Mouse (Mus musculus) liver, adult 2 months (tissue): Measurements from ENCODE around the gene Ncoa7.

ENCODE experiments used
- CTCF ChIP-seq: fragments of 200-500 bp; IDR thresholded peaks from 2 replicates; pipeline ENCODE4 v1.5.1; 2011; ENCODE audit warnings: low read depth, low read length, control low read depth
- POLR2A ChIP-seq: fragments of 200-500 bp; IDR thresholded peaks from 2 replicates; pipeline ENCODE4 v1.6.1; 2011; ENCODE audit warnings: low read length, control low read depth; ENCODE audit not compliant: insufficient read depth; ENCODE audit errors: extremely low read depth

DNA sequence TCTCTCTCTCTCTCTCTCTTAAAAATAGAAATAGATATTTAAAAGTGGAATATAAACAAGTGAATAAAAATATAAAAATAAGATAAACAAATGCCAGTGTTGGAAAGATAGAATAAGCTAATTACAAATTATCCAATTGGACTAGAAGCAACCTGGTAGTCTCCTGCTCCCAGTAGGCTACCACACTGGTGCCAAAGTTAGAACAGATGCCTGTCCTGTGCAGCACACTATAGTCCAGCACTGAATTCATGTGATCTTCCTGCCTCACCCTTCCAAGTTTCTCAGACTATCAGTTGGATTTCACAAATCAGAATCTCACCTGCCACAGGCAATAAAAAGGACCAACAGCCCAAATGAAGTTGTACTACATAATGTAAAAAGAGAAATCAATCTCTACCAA lies 59.9 kb downstream of the Ncoa7 start:
- TF ChIP-seq CTCF = no peak
- TF ChIP-seq POLR2A = no peak
